Mouse (Mus musculus) c-Kit-positive CD71-positive TER-119-positive erythroid progenitor cells, embryonic 14.5 days (primary cell): ENCODE data around the gene Zscan5b.
"Not testable (repeated sequence)": the region's sequence is repeated elsewhere in the genome, so short reads cannot be mapped to it uniquely, and the experiment has no call there.

Experiments
- DNase-seq: peaks from one replicate; pipeline ENCODE4 v3.0.0-alpha.2; 2013; ENCODE audit warnings: low spot score

Gene Zscan5b

DNA sequence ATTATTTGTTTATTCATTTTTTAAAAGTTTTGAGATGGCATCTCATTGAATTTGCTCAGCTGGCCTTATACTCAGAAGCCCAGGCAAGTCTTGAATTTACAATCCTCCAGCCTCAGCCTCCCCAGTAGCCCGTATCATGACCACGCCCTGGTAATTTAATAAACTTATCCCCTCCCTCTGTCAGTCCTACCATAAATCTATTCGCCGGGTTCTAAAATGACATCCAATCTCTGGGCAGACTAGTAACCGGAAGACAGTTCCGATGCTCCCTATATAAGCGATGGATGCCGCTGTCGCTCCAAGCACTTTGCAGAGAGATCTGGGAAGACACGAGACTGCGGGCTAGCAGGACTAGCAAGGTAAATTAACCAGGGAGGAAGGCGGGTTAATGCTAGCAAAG lies at the start of gene Zscan5b:
Zscan5b (plus strand) TSS at position 301 of the 400 bp plus-strand sequence.
- DNase-seq = no peak

GRCm38 (mm10) chr7:6172674-6173244 lies 49.3 kb upstream of the Zscan5b start:
- DNase-seq = peak; percentile 19

DNA sequence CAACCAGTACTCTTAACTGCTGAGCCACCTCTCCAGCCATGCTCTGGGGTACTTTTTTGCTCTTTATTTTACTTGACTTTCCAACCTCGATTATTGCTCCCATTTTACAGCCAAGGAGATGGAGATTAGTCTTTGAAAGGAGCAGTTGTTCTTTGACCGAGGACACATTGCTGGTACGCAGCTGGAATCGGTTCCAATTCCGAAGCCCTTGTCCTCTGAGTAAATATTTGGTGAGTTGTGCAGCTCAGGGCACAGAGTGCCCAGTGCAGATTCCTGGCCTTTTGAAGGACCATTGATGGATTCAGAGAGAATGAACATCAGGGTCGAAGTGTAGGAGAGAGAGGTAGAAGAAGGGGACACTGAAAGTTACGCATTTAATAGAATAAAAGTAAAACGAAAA lies 48.2 kb upstream of the Zscan5b start:
- DNase-seq = no peak

DNA sequence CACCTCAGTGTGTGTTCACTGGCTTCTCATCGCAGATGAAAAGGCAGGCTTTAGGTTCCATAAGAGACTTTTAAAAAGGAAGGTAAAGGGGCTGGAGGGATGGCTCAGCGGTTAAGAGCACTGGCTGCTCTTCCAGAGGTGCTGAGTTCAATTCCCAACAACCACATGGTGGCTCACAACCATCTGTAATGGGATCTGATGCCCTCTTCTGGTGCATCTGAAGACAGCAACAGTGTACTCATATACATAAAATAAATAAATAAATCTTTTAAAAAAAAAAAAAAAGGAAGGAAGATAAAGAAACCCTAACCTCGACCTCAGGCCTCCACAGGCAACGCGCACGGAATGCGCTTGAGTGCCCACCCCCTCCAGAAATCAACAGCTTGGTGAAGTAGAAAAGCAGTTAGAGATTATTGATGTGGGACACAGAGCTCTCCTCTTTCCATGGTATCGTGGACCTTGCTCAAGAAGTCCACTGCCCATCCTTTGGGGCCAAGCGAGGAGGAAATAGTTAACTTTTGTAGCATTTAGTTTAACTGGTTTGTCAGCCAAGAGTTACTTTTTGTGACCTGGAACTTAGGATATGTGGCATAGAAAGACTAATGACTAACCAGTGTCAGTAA lies 47.6 kb upstream of the Zscan5b start:
- DNase-seq = not testable (repeated sequence)

DNA sequence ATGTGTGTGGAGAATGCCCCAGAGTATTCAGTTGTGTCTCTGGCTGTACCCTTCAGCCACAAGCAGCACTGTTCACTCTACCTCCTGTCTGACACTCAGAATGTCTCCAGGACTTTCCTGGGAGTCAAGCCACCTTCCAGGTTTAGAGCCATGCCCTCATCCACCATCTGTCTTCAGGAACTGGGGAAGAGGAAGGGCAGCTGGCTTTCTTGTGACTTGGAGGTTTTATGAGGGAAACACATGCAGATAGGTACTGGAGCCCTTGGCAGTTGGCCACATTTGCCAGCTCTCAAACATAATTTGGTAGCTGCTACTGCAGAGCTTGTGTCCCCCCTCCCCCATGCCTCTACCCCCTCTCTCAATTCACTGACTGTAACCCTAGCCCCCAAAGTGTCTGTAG lies 43.1 kb upstream of the Zscan5b start:
- DNase-seq = no peak

DNA sequence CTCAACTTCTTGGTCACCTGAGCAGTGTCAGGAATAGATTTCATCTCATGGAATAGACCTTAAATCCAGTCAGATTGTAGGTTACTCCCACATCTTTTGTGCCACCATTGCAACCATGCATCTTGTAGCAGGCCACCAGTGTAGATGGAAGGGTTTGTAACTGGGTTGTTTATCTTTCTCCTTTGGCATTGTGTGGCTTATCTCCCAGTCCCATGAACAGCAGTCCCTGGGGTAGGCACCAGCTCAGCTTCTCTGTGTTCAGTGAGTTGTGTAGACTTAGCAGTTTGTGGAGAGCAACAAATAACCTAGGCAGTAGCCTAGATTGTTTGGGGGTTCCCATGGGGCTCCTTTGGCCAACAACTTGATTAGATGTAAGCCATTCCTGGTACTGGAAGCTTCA lies 39.2 kb upstream of the Zscan5b start:
- no peak for DNase-seq

DNA sequence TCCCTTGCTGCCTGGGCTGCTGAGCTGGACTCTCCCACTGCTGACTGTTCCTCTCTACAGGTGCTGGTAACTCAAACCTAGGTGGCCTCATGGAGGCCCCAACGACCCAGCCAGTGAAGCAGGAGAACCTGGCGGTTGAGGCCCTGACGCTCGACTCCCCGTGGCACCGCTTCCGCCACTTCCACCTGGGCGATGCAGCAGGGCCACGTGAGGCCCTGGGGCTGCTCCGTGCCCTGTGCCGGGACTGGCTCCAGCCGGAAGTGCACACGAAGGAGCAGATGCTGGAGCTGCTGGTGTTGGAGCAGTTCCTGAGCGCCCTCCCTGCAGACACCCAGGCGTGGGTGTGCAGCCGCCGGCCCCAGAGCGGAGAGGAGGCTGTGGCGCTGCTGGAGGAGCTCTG lies 38.3 kb upstream of the Zscan5b start:
- DNase-seq = no peak

DNA sequence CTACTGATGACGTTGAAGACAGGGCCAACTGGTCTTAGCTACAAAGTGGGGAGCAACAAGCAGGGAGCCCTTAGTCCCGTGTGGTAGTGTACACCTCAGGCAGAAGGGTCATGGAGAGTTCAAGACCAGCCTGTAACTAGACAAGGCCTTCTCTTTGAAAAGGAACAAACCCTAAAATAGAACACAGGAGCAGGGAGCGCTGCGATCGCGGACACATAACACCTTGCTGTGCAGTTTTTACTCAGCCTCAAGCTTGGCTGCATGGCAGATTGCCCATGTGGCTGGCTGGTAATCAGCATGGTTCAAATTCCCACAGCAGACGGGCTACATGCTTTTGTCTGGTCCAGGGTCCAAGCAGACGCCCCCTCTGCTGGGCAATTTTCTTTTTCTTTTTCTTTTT lies 37.6 kb upstream of the Zscan5b start:
- no peak for DNase-seq

DNA sequence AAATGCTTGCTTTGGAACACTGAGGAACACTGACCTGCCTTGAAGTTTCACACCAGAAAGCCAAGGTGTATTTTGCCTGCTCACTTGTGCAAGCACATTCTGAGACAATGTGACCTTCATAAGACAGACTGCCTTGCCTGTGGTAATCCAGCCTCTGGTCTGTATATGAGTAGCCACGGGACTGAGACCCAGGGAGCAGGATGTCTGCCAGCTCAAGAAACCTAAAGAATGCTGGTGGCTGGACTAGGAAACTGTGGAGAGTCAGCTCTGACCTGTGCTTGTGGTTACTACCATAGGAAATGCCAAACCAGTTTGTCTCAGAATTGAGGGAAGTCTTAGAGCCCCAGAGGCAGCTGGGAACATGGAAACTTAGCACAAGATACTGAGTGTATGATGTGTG lies 36.7 kb upstream of the Zscan5b start:
- no peak for DNase-seq

DNA sequence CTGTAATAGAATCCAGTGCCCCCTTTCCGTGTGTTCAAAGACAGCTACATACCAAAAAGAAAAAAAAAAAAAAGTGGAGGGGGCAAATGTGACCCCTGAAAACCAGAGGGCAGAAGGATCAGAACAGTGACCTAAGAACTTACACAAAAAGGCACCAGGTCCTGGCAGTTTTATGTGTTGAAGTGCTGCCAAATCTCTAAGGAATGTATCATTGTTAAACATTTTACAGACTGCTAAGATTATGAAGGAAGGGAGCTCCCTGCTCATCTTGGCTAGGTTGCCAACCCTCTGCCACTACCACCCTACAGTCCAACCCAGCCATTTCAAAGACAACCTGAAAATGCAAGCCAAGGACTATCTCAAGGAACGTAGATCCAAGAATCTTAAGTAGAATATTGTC lies 35.9 kb upstream of the Zscan5b start:
- DNase-seq = no peak

DNA sequence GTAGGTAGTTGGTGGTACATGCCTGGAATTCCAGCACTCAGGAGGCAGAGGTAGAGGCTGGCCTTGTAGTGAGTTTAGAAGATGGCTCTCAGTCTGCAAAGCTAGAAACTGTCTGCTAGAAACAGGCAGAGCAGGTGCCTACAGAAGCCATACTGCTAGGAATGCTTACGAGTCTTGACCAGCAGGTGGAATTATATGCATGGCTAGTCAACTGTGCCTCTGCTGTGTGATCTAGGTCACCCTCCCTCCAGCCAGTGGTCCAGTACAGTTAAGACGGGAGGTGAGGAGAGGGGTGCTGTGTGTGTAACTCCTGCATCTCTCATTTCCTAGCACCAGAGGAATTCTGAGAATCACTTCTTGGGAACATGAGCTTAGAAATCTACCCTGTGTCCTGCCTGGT lies 35.3 kb upstream of the Zscan5b start:
- DNase-seq = no peak

DNA sequence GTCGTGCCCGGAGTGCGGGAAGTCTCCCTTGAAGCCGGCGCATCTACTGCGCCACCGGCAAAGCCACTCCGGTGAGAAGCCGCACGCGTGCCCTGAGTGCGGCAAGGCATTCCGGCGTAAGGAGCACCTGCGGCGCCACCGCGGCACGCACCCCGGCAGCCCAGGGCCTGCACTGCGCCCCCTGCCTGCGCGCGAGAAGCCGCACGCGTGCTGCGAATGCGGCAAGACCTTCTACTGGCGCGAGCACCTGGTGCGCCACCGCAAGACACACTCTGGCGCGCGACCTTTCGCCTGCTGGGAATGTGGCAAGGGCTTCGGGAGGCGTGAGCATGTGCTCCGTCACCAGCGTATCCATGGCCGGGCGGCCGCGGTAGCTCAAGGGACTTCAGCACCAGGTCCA lies 32.5 kb upstream of the Zscan5b start:
- DNase-seq = no peak

GRCm38 (mm10) chr7:6191376-6191775 lies 30.7 kb upstream of the Zscan5b start:
- DNase-seq = peak; percentile 70

- DNase-seq = peak; percentile 40
These were observed 27.9 kb upstream of the Zscan5b start for GRCm38 (mm10) chr7:6194129-6194528.

DNA sequence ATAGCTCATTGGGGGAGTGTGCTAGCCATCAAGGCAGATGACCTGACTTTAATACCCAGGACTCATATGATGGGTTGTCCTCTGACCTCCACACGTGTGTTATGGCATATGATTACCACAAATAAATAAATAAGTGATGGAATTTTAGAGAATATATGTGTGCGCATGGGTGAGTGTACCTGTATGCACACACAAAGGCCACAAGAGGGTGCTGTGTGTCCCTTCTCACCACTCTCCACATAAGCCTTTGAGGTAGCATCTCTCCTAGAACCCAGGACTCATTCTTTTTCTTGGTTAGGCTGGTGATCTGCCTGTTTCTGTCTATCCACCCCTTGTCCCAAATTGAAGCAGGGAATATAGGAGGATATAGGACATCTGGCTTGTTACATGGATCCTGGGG lies 26.3 kb upstream of the Zscan5b start:
- no peak for DNase-seq

GRCm38 (mm10) chr7:6196790-6197189 lies 25.3 kb upstream of the Zscan5b start, which contains the start of gene Galp:
Galp (plus strand) TSS chr7:6197090.
- DNase-seq = no peak

GRCm38 (mm10) chr7:6204200-6204599 lies 17.9 kb upstream of the Zscan5b start:
- DNase-seq = no peak

GRCm38 (mm10) chr7:6213144-6213543 lies 8.9 kb upstream of the Zscan5b start:
- peak; percentile 13 for DNase-seq

GRCm38 (mm10) chr7:6214691-6215090 lies 7.4 kb upstream of the Zscan5b start:
- DNase-seq = not testable (repeated sequence)

DNA sequence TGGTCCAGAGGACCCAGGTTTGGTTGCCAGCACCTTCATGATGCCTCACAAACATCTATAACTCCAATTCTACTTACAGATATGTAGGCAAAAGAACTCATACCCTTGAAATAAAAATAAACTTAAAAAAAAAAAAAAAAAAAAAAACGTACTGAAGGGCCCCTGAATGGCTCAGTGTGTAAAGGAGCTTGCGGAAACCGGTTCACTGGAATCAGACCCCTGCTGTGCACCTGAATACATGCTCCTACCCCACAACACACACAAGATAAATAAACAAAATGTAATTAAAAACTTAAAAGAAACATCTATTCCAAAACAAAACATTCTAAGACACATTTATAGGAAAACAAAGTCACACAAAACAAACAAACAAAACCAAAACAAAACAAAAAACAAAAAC lies 1.9 kb upstream of the Zscan5b start:
- DNase-seq = no peak

- DNase-seq = not testable (repeated sequence)
These were observed 6.4 kb downstream of the Zscan5b start for GRCm38 (mm10) chr7:6228491-6228890.

GRCm38 (mm10) chr7:6239787-6240186 lies 17.7 kb downstream of the Zscan5b start:
- DNase-seq = no peak

DNA sequence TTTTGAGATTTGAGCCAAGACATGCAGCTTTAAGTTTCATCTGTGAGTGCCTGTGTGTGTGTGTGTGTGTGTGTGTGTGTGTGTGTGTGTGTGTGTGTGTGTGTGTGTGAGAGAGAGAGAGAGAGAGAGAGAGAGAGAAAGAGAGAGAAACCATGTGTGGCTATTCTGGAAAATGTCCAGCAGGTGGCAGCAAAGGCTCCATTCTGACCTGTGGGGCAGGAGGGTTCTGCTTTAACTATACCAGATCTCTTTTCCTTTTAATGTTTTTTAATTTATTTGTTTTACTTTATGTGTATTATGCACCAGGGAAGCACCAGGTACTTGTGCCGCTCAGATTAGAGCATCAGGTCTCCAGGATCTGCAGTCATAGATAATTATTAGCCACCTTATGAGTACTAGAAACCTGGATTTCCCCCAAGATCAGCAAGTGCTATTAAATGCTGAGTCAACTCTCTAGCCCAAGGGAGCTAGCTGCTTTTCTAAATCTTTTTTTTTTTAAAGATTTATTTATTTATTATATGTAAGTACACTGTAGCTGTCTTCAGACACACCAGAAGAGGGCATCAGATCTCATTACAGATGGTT lies 18.9 kb downstream of the Zscan5b start:
- DNase-seq = peak; percentile 35
